Mouse (Mus musculus) adrenal gland, adult 2 months (tissue): Measurements from ENCODE around the gene Armc3. TPM values are rescaled to one million over a fixed set of nuclear protein-coding genes. Genes with fewer than 3 reads are reported as not detected.

Experiments
- DNase-seq: peaks from one replicate; pipeline ENCODE4 v3.0.0; 2021
- polyA plus RNA-seq: library from polyadenylated mRNA; depleted of rRNA; stranded (reverse); fragments of >200 nt; gene quantifications from 2 replicates; pipeline ENCODE4 v1.2.3, GENCODE M21; 2012; rRNA removed
- total RNA-seq, 2 experiments: library from RNA; stranded (reverse); gene quantifications; 2 replicates each; pipeline ENCODE4 v1.2.3; 2021

The Armc3 gene
- total and polyA plus RNA-seq, 3 experiments, result not detected

DNA sequence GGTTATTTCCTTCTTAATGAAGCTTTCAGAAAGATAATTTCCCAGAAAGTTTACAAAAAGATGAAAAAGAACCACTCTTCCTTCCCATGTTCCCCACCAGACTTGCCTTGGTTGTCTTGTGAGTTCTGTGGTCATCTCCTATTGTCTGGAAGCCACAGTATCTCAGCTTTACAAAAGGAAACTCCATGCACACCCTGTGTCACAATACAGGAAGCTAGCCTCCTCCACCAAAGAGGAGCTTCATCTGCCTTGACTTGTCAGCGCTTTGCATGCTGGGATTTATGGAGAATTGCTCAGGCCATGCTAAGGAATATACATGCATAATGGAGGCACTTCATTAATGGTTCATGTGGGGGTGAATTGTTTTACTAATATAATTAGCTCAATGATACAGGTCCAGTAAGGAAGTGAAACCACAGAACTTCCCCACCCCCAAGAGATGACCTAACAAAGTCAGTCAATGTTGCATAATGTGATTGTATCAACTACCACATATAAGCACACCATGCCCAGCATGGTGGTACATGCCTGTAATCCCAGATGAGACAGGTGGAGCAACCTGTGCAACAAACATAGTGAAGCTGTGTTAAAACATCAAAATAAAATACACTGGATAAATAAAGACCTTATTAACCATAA is 152.6 kb downstream of the Armc3 start:
- no peak for DNase-seq

DNA sequence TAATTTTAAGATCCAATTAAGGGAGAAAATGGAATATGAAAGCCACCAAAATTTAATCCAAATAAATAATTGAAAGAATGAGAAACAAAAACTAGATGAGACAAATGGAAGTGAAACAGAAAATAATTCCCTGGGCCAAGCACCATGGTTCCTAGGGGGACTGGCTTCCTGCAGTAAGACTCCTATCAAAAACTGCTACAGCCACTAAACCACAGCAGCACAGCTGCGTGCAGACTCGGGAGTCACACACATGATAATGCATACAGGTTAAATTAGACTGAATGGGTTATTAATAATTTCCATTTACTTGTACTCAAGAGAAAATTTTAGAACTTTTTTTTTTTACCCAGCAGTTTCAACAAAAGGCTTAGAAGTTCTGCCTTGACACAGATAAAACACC is 154.1 kb downstream of the Armc3 start:
- no peak for DNase-seq

Other genes starting within 250 kb of the Armc3 start
- 10 to 100 TPM; 32.3 to 40.3 TPM for gene Pip4k2a, start 201.2 kb upstream of the Armc3 start, total RNA-seq
- 3.6 and 5.8 TPM in 2 replicates for gene Pip4k2a, start 201.2 kb upstream of the Armc3 start, polyA plus RNA-seq
- gene 4930426L09Rik, start 201.0 kb upstream of the Armc3 start, total RNA-seq, result under 1 TPM; 0.78 to 0.90 TPM
- 0.13 and 0.28 TPM in 2 replicates for gene 4930426L09Rik, start 201.0 kb upstream of the Armc3 start, polyA plus RNA-seq
- gene Msrb2, start 172.1 kb downstream of the Armc3 start, total RNA-seq, result 10 to 100 TPM; 26.2 to 28.7 TPM
- 10.4 and 14.3 TPM in 2 replicates for gene Msrb2, start 172.1 kb downstream of the Armc3 start, polyA plus RNA-seq
- not detected for gene Ptf1a, start 246.4 kb downstream of the Armc3 start, total RNA-seq
- gene Ptf1a, start 246.4 kb downstream of the Armc3 start, polyA plus RNA-seq, result not detected in 2 replicates